Mouse (Mus musculus) neural tube, embryonic 14.5 days (tissue): ENCODE data around the gene Palb2. TPM values are rescaled to one million over a fixed set of nuclear protein-coding genes. Genes with fewer than 3 reads are reported as not detected.

ENCODE experiments used
- polyA plus RNA-seq: library from polyadenylated mRNA; unstranded; fragments of >200 nt; fragmentation: Nextera tagmentation; extraction: Ambion mirVana; gene quantifications from 2 replicates; pipeline ENCODE4 v1.2.1, GENCODE M21; 2014

The Palb2 gene
- polyA plus RNA-seq, 1 experiment from 2014 or later, result 5.3 TPM

Other genes with a start within 250 kb of the Palb2 start
- gene Cog7, start 151.3 kb downstream of the Palb2 start, polyA plus RNA-seq, result 27.3 and 30.1 TPM in 2 replicates
- 25.7 and 46.6 TPM in 2 replicates for gene Gga2, start 111.8 kb downstream of the Palb2 start, polyA plus RNA-seq
- 98.4 and 102 TPM in 2 replicates for gene Ubfd1, start 65.8 kb downstream of the Palb2 start, polyA plus RNA-seq
- 10.7 and 11.2 TPM in 2 replicates for gene Ears2, start 65.7 kb downstream of the Palb2 start, polyA plus RNA-seq
- gene Ndufab1, start 31.1 kb downstream of the Palb2 start, polyA plus RNA-seq, result 725 and 732 TPM in 2 replicates
- 162 TPM in 2 replicates for gene Dctn5, start 56 bp upstream of the Palb2 start, polyA plus RNA-seq
- 5.0 and 10.4 TPM in 2 replicates for gene Plk1, start 26.5 kb upstream of the Palb2 start, polyA plus RNA-seq
- 0.81 and 2.2 TPM in 2 replicates for gene Ern2, start 53.2 kb upstream of the Palb2 start, polyA plus RNA-seq
- 0.84 and 0.96 TPM in 2 replicates for gene Chp2, start 86.5 kb upstream of the Palb2 start, polyA plus RNA-seq
- gene Prkcb, start 155.8 kb upstream of the Palb2 start, polyA plus RNA-seq, result 131 and 170 TPM in 2 replicates